Mouse (Mus musculus) layer of hippocampus, adult 9-11 months (tissue): ENCODE data around the gene Vac14.

Experiments used
- DNase-seq: peaks from one replicate; pipeline ENCODE4 v3.0.0; 2022

Vac14 gene

GRCm38 (mm10) chr8:110694226-110694625, 75.8 kb downstream of the Vac14 start:
- no peak for DNase-seq

DNA sequence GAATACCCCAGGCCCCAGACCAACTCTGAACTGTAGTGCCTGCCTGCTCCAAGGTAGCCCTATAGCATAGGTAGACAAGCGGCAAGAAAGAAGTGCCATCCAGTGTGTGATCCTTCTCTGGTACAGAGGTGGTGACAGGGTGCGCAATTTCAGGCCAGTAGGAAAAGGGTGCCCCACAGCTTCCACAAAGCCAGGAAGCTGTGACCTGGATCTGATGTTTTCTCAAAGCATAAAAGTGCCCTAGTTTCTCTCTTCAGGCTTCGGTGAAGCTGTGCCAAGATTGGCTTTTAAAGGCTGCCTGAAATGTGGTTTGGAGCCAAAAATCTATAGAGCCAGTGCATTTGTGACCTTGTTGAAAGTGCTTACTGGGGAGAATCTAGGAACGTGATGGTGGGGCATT, 76.4 kb downstream of the Vac14 start:
- DNase-seq, result no peak

- DNase-seq, result no peak
Measured at GRCm38 (mm10) chr8:110695431-110695830, 77.0 kb downstream of the Vac14 start.

DNA sequence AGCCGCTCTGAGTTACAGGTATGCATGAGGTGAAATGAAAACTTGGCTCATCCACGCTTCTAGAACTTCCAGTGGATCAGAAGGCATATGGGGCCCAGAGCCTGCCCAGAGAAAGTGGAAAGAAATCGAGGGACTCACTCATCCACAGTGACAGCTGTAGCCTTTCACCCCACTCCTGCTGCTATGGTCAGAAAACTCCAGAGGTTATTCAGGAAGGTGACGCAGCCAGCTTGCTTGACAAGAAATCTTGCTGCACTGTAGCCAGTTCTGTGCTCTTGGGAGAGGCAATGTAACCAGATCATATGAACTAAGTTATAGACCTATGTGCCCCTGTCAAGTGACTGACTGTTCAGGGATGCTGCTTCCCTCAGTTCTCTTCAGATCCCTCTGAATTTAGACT, 77.7 kb downstream of the Vac14 start:
- no peak for DNase-seq

DNA sequence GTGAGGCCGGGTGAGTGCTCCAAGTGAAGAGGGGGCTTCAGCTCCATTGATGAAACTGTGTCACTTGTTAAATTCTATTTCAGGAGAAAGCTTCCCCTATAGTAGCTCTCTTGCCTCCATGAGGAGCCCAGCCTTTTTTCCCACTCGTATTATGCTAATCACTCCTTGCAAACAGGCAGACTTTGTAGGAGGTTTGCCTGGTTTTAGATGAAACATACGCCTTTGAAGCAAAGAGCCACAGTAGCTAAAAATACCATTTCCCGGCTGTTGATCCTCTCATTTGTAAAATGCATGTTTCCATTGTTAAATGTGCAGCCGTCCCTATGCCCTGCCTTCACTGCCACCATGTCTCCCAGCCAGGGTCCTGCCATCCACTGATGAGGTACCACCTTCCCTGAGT, 79.2 kb downstream of the Vac14 start:
- DNase-seq, result peak; percentile 65

GRCm38 (mm10) chr8:110698098-110698497, 79.7 kb downstream of the Vac14 start:
- DNase-seq, result no peak

GRCm38 (mm10) chr8:110699501-110699900, 81.1 kb downstream of the Vac14 start:
- DNase-seq, result no peak

DNA sequence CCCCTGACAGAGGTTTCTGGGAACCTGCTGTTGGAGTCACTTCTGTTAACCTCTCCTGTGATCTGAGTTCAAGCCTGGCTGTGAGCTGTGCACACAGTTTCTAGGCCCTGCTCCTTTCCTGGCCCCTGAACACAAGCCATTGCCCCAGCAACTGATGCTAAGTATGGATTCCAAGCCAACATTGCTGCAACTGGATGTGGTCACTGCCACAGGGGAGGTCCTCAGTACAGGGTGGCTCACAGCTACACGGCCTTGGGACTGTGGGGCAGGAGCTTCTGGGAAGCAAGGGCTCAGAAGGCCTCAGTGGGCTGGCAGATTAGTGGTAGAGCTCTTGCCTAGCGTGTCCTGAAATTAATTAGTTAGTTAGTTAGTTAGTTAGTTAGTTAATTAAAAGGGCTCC, 82.2 kb downstream of the Vac14 start:
- no peak for DNase-seq

GRCm38 (mm10) chr8:110702636-110703459, 84.5 kb downstream of the Vac14 start:
- no peak for DNase-seq

- DNase-seq, result no peak
Measured at GRCm38 (mm10) chr8:110703460-110704061, 85.2 kb downstream of the Vac14 start.

DNA sequence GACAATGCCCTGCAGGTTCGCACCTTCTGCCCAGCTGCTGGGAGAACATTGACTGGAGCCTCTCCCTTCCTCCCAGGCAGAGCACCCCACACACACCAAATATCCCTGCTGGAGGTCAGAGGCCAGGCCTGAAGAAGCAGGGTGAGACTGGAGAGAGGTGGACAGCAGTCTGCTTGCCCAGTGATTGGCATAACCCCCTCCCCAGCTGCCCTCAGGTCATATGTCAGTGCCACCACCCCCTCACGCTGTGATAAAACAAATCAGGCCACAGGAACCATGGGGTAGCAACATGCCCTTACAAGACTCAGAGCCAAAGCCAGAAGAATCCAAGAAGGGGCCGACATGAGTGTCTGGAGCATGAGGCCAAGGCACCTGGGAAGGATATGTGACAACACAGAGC, 85.7 kb downstream of the Vac14 start:
- no peak for DNase-seq

GRCm38 (mm10) chr8:110705391-110706287, 87.3 kb downstream of the Vac14 start:
- peak; percentile 83 for DNase-seq

DNA sequence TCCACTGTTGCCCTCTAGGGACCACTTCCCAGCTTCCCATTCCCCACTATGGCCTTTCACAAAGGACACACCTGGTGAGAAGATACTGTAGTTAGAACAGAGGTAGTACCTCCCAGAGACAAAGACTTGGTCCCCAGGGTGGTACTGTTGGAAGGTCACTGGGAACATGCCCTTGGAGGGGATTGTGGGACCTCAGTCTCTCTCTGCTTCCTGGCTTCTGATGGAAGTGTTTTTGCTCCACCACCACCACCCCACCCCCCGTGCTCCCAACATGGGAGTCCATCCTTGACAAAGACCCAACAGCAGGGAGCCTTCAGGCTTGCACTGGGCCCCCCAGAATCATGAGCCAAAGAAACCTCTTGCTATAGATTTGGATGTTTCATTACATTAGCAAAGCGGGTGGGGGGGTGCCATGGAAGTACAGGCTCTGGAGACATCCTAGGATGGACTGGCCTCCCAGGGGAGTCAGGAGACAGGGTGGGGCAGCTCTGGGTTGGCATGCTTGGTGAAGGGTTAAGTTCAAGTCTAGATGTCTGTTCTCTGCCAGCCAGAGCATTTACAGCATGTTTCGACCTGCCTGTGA, 88.0 kb downstream of the Vac14 start:
- DNase-seq, result no peak

DNA sequence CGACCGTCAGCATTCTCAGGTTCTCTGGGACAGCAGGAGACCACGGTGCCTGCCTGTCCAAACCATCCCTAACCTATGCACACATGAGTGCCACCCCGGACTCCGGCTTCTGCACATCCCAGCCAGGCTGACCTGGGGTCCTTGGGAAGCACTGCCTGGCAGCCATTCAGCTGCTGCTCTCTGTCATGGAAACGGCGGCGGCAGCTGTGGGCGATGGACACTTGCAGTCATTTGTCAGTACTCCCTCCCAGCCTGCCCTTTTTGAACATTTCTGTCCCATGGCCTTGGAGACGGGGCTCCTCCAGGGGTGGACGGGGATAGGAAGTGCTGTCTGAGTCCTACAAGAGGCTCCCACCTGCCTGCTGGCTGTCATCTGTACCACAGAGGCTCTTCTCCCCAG, 90.0 kb downstream of the Vac14 start:
- no peak for DNase-seq

GRCm38 (mm10) chr8:110710593-110710992, 92.2 kb downstream of the Vac14 start:
- no peak for DNase-seq

- no peak for DNase-seq
Measured at GRCm38 (mm10) chr8:110711271-110711934, 93.0 kb downstream of the Vac14 start.

DNA sequence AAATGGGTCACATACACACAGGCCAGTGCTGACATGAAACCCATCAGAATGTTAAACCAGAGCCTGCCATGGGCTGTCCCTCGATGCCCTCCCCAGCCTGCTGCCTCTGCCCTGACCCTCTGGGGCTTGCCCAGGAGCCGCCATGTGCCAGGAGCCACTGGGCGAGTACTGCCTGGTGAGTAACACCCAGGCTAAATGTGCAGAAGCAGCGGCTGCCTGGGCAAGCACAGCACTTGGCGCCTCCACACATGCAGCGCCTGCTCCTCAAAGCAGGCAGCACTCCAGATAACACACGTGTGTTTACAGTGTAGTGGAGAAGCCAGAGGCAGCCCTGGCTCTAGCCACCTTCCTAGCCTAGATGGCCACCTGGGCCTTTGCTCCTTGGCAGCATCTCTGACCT, 94.7 kb downstream of the Vac14 start:
- peak; percentile 68 for DNase-seq

DNA sequence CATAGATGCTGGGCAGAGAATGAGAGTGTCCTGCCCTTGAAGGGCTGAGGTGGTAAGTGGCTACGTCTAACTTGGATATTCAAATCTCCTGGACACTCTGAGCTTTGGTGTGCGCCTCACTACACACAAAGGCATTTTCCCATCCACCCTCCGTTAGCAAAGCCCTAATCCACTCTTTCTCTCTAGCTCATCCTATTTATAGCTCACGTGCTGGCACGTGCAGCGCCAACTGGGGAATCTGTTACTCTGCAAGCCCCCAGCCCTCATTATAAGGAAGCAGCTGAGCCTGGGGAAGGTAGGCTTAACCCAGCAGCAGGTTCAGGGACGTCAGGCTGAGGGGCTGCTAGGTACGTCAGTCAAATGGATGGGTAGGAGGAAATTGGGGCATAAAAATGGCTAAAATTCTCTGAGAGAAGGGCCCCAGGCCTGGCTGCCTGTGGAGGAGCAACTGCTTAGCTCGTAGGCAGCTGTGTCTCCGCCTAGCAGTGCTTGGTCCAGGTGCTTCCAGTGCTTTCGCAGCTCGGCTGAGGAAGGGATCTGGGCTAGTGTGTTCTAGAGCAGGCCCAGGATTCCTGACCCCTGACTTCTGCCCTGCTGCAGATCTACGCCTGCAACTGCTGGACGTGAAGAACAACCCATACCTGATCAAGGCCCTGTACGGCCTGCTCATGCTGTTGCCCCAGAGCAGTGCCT, 96.6 kb downstream of the Vac14 start:
- DNase-seq, result no peak

DNA sequence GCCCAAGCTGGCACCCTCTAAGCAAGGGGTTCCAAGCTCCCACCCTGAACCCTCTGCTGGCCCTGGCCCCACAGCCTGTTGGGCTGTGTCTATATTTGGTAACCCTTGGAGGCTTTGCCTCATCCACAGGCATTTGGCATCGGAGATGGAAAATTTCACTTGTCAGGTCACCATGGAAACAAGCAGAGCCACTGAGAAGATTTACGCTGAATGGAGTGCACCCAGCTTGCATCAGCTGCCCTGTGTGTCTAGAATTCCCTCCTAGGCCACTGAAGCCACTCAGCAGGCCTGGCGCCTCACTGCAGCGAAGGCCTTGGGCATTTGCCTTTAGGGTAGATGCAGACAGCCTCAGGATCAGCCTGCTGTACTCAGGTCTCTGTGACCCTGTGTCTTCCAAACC, 97.7 kb downstream of the Vac14 start:
- peak; percentile 88 for DNase-seq

GRCm38 (mm10) chr8:110717131-110717530, 98.7 kb downstream of the Vac14 start:
- DNase-seq, result no peak

DNA sequence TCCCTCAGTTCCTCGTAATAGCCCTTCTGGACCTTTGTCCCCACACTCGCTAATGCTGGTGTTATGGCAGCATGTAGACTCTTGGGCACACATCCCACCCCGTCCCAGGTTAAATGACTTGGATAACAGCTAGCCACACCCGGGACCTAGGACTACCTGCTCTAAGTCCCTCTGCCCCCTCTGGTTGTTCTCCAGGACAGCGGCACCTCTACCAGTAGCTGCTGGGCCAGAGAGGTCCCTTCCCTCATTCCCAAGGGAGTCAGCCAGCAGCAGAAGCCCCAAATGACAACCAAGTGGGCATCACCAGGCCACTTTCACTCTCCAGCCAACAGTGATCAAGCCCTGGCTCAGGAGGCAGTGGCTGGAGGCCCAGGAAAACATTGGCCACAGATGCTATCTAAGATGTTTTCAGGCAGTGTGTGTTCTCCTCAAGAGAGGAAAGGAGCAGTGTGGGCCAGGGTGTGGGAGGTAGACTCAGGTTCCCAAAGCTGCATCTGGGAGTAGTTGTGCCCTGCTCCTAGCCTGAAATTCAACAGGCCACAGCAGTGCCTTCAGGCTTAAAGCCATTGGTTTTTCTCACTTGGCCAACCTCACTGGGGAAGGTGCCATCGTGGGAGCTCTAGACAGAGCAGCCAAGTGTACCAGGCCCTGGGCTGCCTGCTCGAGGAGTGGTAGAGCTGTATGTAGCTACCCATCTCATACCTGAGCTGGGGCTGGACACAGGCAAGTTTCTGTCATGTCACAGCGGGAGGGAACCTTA, 100.0 kb downstream of the Vac14 start:
- DNase-seq, result no peak
